Mouse (Mus musculus) kidney, adult 8-10 months (tissue): ENCODE measurements around the gene Higd2a.

Experiments used
- DNase-seq, 2 experiments: peaks; one replicate each; pipeline ENCODE4 v3.0.0; 2022

The Higd2a gene

GRCm38 (mm10) chr13:54621960-54622521, 32.0 kb downstream of the Higd2a start:
- no peak for DNase-seq

GRCm38 (mm10) chr13:54629128-54629527, 39.1 kb downstream of the Higd2a start:
- DNase-seq = no peak

- DNase-seq = peak; percentile 21 to 53
Observed at GRCm38 (mm10) chr13:54632731-54633277, 42.8 kb downstream of the Higd2a start.

GRCm38 (mm10) chr13:54635011-54635410, 45.0 kb downstream of the Higd2a start:
- DNase-seq = no peak
